Mouse (Mus musculus): Measurements from ENCODE around the gene Cdc5l. TPM values are rescaled to one million over a fixed set of nuclear protein-coding genes. Genes with fewer than 3 reads are reported as not detected.
A peak's percentile ranks its signal among the peaks of the same experiment; 100 is the strongest.

Cdc5l gene
- total and polyA plus RNA-seq, 3 experiments = 7.3 to 40.5 (median 39.4) TPM

DNA sequence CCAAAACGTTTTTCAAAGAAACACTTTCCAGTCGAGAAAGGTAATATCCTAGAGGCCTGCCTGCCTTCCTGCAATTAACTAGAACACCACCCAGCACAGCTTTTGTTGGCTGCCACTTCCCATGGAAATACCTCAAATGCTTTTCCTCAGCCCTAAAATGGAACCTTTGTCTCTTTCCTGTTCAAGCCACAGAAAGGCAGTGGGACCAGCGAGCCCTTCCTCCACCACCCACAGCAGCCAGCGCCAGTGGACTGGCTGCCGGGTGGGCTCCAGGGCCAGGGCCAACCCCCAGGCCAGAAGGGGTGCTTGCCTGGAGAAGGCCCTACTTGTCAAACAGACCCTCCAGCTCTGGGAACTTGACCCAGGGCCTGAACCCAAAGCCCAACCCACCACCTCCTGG is 56.2 kb downstream of the Cdc5l start:
- DNase-seq = peak in 1 of 2 experiments; percentile 7

DNA sequence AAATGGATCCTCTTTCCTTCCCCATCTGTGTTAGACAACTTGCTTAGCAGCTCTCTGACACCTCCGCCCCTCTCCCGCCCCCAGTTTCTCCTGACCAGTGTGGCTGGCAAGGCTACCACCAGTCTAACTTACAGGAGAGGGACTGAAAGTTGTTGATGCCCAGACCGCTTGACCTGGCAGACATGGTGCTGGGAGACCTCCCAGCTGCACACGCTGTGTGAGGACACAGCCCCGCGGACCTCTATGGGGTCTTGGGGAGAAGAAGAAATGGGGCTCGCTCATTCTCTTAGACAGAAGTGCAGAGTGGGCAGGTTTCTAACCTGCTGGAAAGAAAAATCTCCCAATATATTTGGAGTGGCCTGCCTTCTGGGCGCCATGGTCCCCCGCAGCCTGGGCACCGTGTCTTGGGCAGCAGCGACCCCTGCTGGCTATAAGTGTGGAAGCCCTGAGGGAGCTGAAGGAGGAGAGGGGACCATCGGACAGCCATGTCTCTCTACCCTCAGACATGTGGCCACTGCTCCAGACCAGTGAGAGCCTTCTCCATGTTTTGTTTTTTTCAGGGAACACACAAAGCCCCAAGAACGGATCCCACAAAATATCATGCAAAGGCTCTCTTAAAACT is 59.4 kb downstream of the Cdc5l start:
- DNase-seq = peak; percentile 54 to 81
- Histone ChIP-seq H3K36me3 (ENCODE audit: control insufficient read depth, insufficient read depth, low read length) (no peaks in the 10 kb centered on the region), H3K9ac (ENCODE audit: low read depth, low read length) (no peak overlapping the region), H3K27ac (no peak overlapping the region), H3K4me1 (ENCODE audit: control insufficient read depth, insufficient read depth, low read length) (no peaks in the 10 kb centered on the region), H3K79me2 (replicated peaks; ENCODE audit: control insufficient read depth, insufficient read depth, low read length) (no peaks in the 10 kb centered on the region), H3K4me3 (no peak overlapping the region), H3K27me3 (ENCODE audit: control insufficient read depth, insufficient read depth, low read length) (no peaks in the 10 kb centered on the region)
- WGBS = 28% methylated on average over 13 of the region's 13 CpGs
- intact Hi-C loops (cut with DNase I) = loop anchor here (5.0 kb wide), 2 partner anchors 917 to 1117 kb away; no protein-coding TSS in a partner anchor
- TF ChIP-seq CTCF (IDR thresholded peaks at IDR 0.05) (peak; percentile 91), EP300 (IDR thresholded peaks at IDR 0.05; ENCODE audit: insufficient read depth, low read depth, low read length) (no peak)

More for the DNA sequence above, 56.2 kb downstream of the Cdc5l start:
- intact Hi-C loops (cut with DNase I) = no loop called here
- no peak overlapping the region for H3K4me3 ChIP-seq
- WGBS = 32% methylated on average over 5 of the region's 5 CpGs
- H3K9ac ChIP-seq (ENCODE audit: low read depth, low read length) = no peak overlapping the region
- H3K27me3 ChIP-seq (ENCODE audit: control insufficient read depth, insufficient read depth, low read length) = no peaks in the 10 kb centered on the region
- no peak for TF ChIP-seq EP300 (IDR thresholded peaks at IDR 0.05; ENCODE audit: insufficient read depth, low read depth, low read length)
- TF ChIP-seq CTCF (IDR thresholded peaks at IDR 0.05) = no peak
- TF ChIP-seq POLR2A (IDR thresholded peaks at IDR 0.05; ENCODE audit: insufficient read depth, low read depth, low read length) = no peak
- no peaks in the 10 kb centered on the region for H3K36me3 ChIP-seq (ENCODE audit: control insufficient read depth, insufficient read depth, low read length)
- no peaks in the 10 kb centered on the region for H3K79me2 ChIP-seq (replicated peaks; ENCODE audit: control insufficient read depth, insufficient read depth, low read length)
- no peaks in the 10 kb centered on the region for H3K4me1 ChIP-seq (ENCODE audit: control insufficient read depth, insufficient read depth, low read length)
- peak overlapping the region; percentile 45; the same call in 1 of the 2 replicates for H3K27ac ChIP-seq

DNA sequence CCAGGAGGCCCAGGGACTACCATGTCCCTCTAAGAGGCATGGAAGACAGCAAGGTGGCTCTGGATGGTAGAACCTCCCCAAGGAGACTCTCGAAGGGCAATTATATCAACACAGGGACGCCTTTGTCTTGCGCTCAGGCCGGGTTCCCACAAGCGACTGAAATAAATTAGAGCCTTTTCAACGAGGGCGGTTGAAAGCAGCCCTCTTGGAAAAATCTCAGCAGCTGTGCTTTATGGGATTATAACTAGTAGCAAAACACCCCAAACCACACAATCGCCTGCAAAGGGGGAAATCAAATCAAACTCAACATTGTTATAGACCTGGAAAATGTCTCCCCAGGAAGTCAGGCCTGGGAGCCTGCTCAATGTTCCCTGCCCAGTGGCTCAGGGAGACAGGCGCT is 62.5 kb downstream of the Cdc5l start:
- DNase-seq = no peak
- no peak overlapping the region for H3K27ac ChIP-seq
- WGBS = 63% methylated on average over 9 of the region's 9 CpGs
- no peaks in the 10 kb centered on the region for H3K36me3 ChIP-seq (ENCODE audit: control insufficient read depth, insufficient read depth, low read length)
- H3K4me1 ChIP-seq (ENCODE audit: control insufficient read depth, insufficient read depth, low read length) = no peaks in the 10 kb centered on the region
- TF ChIP-seq EP300 (IDR thresholded peaks at IDR 0.05; ENCODE audit: insufficient read depth, low read depth, low read length) (no peak), POLR2A (IDR thresholded peaks at IDR 0.05; ENCODE audit: insufficient read depth, low read depth, low read length) (no peak), CTCF (IDR thresholded peaks at IDR 0.05) (no peak)
- no peaks in the 10 kb centered on the region; the same call in 1 of the 2 replicates for H3K27me3 ChIP-seq (ENCODE audit: control insufficient read depth, insufficient read depth, low read length)
- H3K79me2 ChIP-seq (replicated peaks; ENCODE audit: control insufficient read depth, insufficient read depth, low read length) = no peaks in the 10 kb centered on the region
- no peak overlapping the region for H3K4me3 ChIP-seq
- intact Hi-C loops (cut with DNase I) = loop anchor here (5.0 kb wide), 2 partner anchors 914 to 1114 kb away; no protein-coding TSS in a partner anchor
- no peak overlapping the region for H3K9ac ChIP-seq (ENCODE audit: low read depth, low read length)

DNA sequence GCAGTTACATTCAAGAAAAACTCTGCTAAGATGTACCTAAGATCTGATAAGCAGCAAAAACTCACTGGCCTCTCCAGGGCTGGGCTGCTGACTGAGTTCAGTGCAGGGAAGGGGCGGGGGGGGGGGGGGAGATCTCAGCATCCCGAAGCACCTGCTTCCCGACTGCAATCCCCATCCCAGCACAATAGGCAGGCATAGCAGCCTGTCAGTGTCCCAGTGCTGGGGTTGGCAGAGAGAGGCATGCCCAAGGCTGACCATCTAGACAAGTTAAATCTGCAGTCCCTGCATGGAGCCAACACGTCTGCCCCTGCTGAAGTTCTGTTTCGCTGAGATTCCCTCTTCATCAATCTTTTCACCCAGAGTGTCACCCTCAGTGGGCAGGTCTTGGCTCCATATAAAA is 63.0 kb downstream of the Cdc5l start:
- 74% methylated on average over 5 of the region's 5 CpGs for WGBS
- no peak for TF ChIP-seq EP300 (IDR thresholded peaks at IDR 0.05; ENCODE audit: insufficient read depth, low read depth, low read length)
- no peak for TF ChIP-seq POLR2A (IDR thresholded peaks at IDR 0.05; ENCODE audit: insufficient read depth, low read depth, low read length)
- no peak for TF ChIP-seq CTCF (IDR thresholded peaks at IDR 0.05)
- Histone ChIP-seq H3K4me1 (ENCODE audit: control insufficient read depth, insufficient read depth, low read length) (no peaks in the 10 kb centered on the region), H3K27ac (no peak overlapping the region), H3K9ac (ENCODE audit: low read depth, low read length) (no peak overlapping the region), H3K36me3 (ENCODE audit: control insufficient read depth, insufficient read depth, low read length) (no peaks in the 10 kb centered on the region), H3K79me2 (replicated peaks; ENCODE audit: control insufficient read depth, insufficient read depth, low read length) (no peaks in the 10 kb centered on the region), H3K4me3 (no peak overlapping the region), H3K27me3 (ENCODE audit: control insufficient read depth, insufficient read depth, low read length) (no peaks in the 10 kb centered on the region; the same call in 1 of the 2 replicates)
- intact Hi-C loops (cut with DNase I) = loop anchor here (5.0 kb wide), 2 partner anchors 913 to 1113 kb away; no protein-coding TSS in a partner anchor
- no peak for DNase-seq

DNA sequence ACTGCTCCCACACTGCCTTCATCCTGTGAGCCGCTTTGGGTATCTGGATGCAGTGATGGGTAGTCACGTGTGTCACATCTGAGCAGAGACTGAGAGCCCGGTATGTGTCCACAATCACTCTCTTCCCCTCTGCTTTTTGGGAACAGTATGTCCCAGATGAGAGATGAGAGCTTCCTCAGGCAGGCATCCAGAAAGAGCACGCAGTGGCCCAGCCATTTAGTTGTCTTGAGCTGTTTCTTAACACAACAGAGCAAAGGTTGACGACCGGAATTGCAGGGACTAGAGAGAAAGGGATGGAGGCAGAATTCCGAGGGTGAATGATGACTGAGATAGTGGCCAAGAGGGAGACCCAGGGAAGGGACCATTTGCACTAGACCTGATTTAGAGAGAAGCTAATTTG is 68.7 kb downstream of the Cdc5l start:
- H3K79me2 ChIP-seq (replicated peaks; ENCODE audit: control insufficient read depth, insufficient read depth, low read length) = no peaks in the 10 kb centered on the region
- no peak overlapping the region for H3K4me3 ChIP-seq
- intact Hi-C loops (cut with DNase I) = no loop called here
- H3K4me1 ChIP-seq (ENCODE audit: control insufficient read depth, insufficient read depth, low read length) = no peaks in the 10 kb centered on the region
- no peaks in the 10 kb centered on the region; the same call in 1 of the 2 replicates for H3K27me3 ChIP-seq (ENCODE audit: control insufficient read depth, insufficient read depth, low read length)
- no peak for DNase-seq
- WGBS = 57% methylated on average over 7 of the region's 7 CpGs
- no peaks in the 10 kb centered on the region for H3K36me3 ChIP-seq (ENCODE audit: control insufficient read depth, insufficient read depth, low read length)
- TF ChIP-seq CTCF (IDR thresholded peaks at IDR 0.05) (no peak), EP300 (IDR thresholded peaks at IDR 0.05; ENCODE audit: insufficient read depth, low read depth, low read length) (no peak), POLR2A (IDR thresholded peaks at IDR 0.05; ENCODE audit: insufficient read depth, low read depth, low read length) (no peak)
- no peak overlapping the region for H3K9ac ChIP-seq (ENCODE audit: low read depth, low read length)
- H3K27ac ChIP-seq = no peak overlapping the region

DNA sequence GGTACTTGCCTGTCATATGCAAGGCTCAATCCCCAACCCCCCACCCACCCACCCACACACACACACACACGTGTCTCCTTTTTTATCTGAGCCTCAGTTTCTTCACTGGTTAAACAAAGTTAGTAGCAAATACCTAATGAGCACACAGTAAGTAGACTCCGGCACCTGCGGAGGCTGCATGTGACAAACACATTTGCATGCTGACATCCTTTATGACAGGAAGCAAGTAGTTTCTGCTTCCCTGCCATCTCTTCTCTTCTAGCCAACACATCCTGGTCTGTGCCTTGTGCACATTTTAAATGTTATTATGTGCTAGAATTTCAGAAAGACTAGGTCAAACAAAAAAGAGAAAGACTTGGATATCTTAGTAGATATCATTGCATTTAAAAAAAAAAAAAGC is 72.6 kb downstream of the Cdc5l start:
- intact Hi-C loops (cut with DNase I) = no loop called here
- no peak for DNase-seq

More for the DNA sequence above, 72.6 kb downstream of the Cdc5l start:
- Histone ChIP-seq H3K27ac (no peak overlapping the region), H3K27me3 (ENCODE audit: control insufficient read depth, insufficient read depth, low read length) (no peaks in the 10 kb centered on the region), H3K4me3 (no peak overlapping the region), H3K79me2 (replicated peaks; ENCODE audit: control insufficient read depth, insufficient read depth, low read length) (no peaks in the 10 kb centered on the region), H3K36me3 (ENCODE audit: control insufficient read depth, insufficient read depth, low read length) (no peaks in the 10 kb centered on the region), H3K4me1 (ENCODE audit: control insufficient read depth, insufficient read depth, low read length) (no peaks in the 10 kb centered on the region), H3K9ac (ENCODE audit: low read depth, low read length) (no peak overlapping the region)
- 72% methylated on average over 3 of the region's 3 CpGs for WGBS
- TF ChIP-seq CTCF (IDR thresholded peaks at IDR 0.05) (no peak), POLR2A (IDR thresholded peaks at IDR 0.05; ENCODE audit: insufficient read depth, low read depth, low read length) (no peak), EP300 (IDR thresholded peaks at IDR 0.05; ENCODE audit: insufficient read depth, low read depth, low read length) (no peak)

Measured in heart, adult 2 months (tissue).